Mouse (Mus musculus): ENCODE results near the gene Mapkapk3. TPM values are rescaled to one million over a fixed set of nuclear protein-coding genes. Genes with fewer than 3 reads are reported as not detected.

Gene Mapkapk3
- polyA plus RNA-seq, 1 experiment from 2014 or later = 3.2 TPM

DNA sequence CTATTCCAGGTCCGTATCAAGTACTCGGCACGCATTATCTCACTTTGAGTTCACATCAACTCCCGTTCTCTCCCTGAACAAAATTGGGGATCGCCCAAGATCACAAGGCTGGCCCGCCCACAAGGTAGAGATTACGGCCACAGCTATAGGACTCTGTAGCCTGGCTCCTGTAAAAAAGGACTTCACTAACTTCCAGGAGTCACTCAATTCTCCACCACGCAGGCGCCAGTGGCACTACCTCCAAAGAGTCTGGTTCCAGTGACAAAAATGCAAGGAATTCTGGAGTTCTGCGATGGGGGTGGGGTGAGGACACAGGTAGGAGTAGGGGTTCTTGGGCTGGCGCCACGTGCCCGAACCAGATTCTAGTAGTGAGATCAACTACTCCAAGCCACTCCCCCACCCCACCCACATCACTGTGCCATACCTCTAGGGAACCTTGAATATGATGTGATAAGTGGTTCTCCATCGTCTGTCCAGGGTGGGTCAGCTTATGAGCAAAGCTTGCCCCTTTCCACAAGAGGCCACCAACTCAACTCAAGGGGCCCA is 1.5 kb downstream of the Mapkapk3 start:
- H3K27me3 ChIP-seq (replicated peaks; ENCODE audit: control insufficient read depth, insufficient read depth, low read length) = 0 out of 2 replicates have a peak, but pooled peaks cover 3% of the 10 kb centered on the region
- no peak overlapping the region for H3K4me2 ChIP-seq (ENCODE audit: low read length)
- no peak overlapping the region for H3K4me3 ChIP-seq (ENCODE audit: low read length)
- no peak overlapping the region for H3K9ac ChIP-seq (ENCODE audit: low read depth, low read length)
- H3K9me3 ChIP-seq (ENCODE audit: control insufficient read depth, low read length) = no peaks in the 10 kb centered on the region
- no peak for ATAC-seq
- WGBS = 92% methylated on average over 14 of the region's 14 CpGs
- H3K36me3 ChIP-seq (ENCODE audit: control insufficient read depth, insufficient read depth, low read length) = no peaks in the 10 kb centered on the region
- H3K27ac ChIP-seq (ENCODE audit: low read depth, low read length) = no peak overlapping the region
- H3K4me1 ChIP-seq (ENCODE audit: control insufficient read depth, insufficient read depth, low read depth, low read length) = peaks cover 10% of the 10 kb centered on the region; the same call in 1 of the 2 replicates

DNA sequence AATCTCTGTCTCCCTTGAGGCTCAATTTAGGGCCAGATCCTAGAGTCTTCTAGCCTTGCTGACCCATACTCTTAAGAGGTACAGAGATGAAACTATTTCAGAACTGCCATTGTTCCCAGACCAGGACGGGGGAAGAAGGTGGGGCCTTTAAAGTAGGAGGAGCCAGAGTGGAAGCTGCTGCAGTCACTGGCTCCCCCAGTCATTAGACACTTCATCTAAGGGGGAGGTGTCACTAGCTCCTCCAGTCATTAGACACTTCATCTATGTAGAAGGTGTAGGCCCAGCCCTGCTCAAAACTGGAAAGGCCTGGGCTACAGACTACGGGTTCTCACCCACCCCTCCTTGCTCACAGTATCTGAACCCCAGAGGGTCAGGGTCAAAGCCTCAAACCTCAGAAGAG is 2.4 kb downstream of the Mapkapk3 start:
- Histone ChIP-seq H3K27ac (ENCODE audit: low read depth, low read length) (no peak overlapping the region), H3K36me3 (ENCODE audit: control insufficient read depth, insufficient read depth, low read length) (no peaks in the 10 kb centered on the region), H3K9me3 (ENCODE audit: control insufficient read depth, low read length) (no peaks in the 10 kb centered on the region), H3K4me3 (ENCODE audit: low read length) (no peak overlapping the region), H3K27me3 (replicated peaks; ENCODE audit: control insufficient read depth, insufficient read depth, low read length) (0 out of 2 replicates have a peak, but pooled peaks cover 3% of the 10 kb centered on the region), H3K4me2 (ENCODE audit: low read length) (no peak overlapping the region), H3K9ac (ENCODE audit: low read depth, low read length) (no peak overlapping the region), H3K4me1 (ENCODE audit: control insufficient read depth, insufficient read depth, low read depth, low read length) (peaks cover 10% of the 10 kb centered on the region; the same call in 1 of the 2 replicates)
- ATAC-seq = no peak
- WGBS = 69% methylated on average over 2 of the region's 2 CpGs

DNA sequence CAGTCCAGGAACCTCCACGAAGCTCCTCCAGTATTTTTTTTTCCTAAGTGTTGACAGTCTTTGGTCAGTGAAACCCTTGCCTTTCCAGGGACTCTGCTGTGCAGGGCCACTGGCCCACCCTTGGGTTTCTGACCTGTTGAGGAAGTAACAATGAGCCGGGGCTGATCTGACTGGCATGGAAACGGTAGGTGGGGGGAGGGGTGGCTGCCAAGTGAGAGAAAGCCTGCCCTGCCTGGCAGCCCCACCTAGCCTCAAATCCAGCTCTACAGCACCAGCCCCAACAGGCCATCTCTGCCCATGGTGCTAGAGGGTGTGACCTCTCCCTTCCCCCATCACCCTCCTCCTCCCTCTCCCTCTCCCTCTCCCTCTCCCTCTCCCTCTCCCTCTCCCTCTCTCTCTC is 4.7 kb downstream of the Mapkapk3 start:
- H3K9ac ChIP-seq (ENCODE audit: low read depth, low read length) = no peak overlapping the region
- 18% methylated on average over 3 of the region's 3 CpGs for WGBS
- no peak overlapping the region for H3K4me3 ChIP-seq (ENCODE audit: low read length)
- no peak for ATAC-seq
- no peak overlapping the region for H3K4me2 ChIP-seq (ENCODE audit: low read length)
- H3K27me3 ChIP-seq (replicated peaks; ENCODE audit: control insufficient read depth, insufficient read depth, low read length) = 0 out of 2 replicates have a peak, but pooled peaks cover 3% of the 10 kb centered on the region
- no peaks in the 10 kb centered on the region for H3K9me3 ChIP-seq (ENCODE audit: control insufficient read depth, low read length)
- no peaks in the 10 kb centered on the region for H3K36me3 ChIP-seq (ENCODE audit: control insufficient read depth, insufficient read depth, low read length)
- H3K27ac ChIP-seq (ENCODE audit: low read depth, low read length) = no peak overlapping the region
- peaks cover 13% of the 10 kb centered on the region; the same call in 1 of the 2 replicates for H3K4me1 ChIP-seq (ENCODE audit: control insufficient read depth, insufficient read depth, low read depth, low read length)

DNA sequence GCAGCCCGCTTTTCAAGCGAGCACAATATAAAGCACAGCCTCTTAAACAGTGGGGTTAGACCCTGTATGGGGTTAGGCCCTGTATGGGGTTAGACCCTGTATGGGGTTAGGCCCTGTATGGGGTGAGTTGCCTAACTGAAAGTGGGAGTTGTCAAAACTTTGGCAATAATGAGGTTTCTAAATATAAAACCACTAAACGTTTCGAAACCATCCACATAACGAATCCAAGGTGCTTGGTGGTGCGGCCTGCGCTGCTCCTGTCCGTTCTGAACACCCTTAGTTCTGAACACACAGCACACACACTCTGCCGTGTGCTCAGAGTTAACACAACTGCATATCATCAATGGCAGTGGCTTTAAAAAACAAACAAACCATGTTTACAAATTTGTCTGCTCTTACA is 6.7 kb downstream of the Mapkapk3 start:
- Histone ChIP-seq H3K4me1 (ENCODE audit: control insufficient read depth, insufficient read depth, low read depth, low read length) (peaks cover 22% of the 10 kb centered on the region), H3K27ac (ENCODE audit: low read depth, low read length) (no peak overlapping the region), H3K27me3 (replicated peaks; ENCODE audit: control insufficient read depth, insufficient read depth, low read length) (no peaks in the 10 kb centered on the region), H3K4me3 (ENCODE audit: low read length) (no peak overlapping the region), H3K9ac (ENCODE audit: low read depth, low read length) (no peak overlapping the region), H3K36me3 (ENCODE audit: control insufficient read depth, insufficient read depth, low read length) (no peaks in the 10 kb centered on the region), H3K4me2 (ENCODE audit: low read length) (no peak overlapping the region), H3K9me3 (ENCODE audit: control insufficient read depth, low read length) (no peaks in the 10 kb centered on the region)
- ATAC-seq = no peak
- 92% methylated on average over 9 of the region's 9 CpGs for WGBS

DNA sequence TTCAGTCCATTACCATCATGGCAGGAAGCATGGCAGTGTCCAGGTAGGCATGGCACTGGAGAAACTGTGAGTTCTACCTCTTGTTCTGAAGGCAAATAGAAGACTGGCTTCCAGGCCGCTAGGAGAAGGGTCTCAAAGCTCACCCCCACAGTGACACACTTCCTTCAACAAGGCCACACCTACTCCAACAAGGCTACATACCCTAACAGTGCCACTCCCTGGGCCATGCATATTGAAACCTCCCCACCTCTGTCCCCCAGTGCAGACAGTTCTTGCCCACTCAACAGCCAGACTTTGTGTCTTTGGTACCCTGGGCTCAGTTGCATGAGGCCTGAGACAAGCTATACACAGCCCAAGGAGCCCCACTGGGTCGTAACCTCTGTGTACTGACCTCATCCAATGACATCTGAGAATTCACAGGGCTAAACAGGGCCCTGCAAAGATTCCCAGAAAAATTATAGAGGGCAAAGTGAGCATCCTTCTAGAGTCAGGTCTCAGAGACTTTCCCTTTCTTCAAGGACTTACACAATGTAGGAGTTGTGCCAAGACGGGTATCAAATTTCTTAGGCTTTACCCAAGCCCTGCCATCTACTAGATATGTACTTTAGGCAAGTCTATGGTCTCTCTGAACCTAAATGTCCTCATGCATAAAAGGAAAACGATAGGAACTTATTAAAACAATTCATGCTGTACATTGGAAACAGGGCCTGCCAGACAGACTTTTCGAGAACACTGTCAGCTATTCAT is 8.3 kb downstream of the Mapkapk3 start:
- Histone ChIP-seq H3K27me3 (replicated peaks; ENCODE audit: control insufficient read depth, insufficient read depth, low read length) (no peaks in the 10 kb centered on the region), H3K36me3 (ENCODE audit: control insufficient read depth, insufficient read depth, low read length) (no peaks in the 10 kb centered on the region), H3K9ac (ENCODE audit: low read depth, low read length) (no peak overlapping the region), H3K27ac (ENCODE audit: low read depth, low read length) (no peak overlapping the region), H3K9me3 (ENCODE audit: control insufficient read depth, low read length) (no peaks in the 10 kb centered on the region), H3K4me3 (ENCODE audit: low read length) (no peak overlapping the region), H3K4me1 (ENCODE audit: control insufficient read depth, insufficient read depth, low read depth, low read length) (peaks cover 22% of the 10 kb centered on the region), H3K4me2 (ENCODE audit: low read length) (no peak overlapping the region)
- WGBS = 89% methylated on average over 5 of the region's 5 CpGs
- no peak for ATAC-seq

DNA sequence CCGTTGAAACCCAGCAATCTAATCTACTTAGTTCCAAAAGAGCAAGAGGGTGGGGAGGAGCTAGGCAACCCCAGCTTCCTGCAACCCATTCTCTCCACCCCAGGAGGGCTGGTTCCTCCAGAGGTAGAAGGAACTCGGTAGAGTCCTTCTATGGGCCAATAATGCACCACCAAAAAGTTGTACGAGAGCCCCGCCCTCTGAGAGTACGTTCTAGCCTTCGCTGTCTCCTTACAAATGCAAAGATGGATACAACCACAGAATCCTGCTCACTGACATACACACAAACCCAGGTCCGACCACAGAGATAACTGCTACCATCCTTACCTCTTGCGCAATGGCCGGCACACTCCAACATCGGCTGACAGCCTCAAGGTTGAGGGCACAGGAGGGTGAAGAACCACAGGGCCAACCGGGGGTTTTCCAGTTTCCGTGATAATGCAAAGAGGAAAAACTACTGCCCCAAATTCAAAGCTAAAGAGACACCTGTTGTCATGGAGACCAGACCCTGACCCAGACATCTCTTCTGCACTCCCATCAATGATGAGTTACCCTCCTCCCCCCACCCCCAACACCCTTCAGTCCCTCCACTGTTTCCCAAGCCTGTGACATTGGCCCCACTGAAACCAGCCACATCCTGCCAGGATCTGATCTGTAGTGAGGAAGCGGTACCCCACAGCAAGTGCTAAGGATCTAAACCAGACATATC is 9.2 kb downstream of the Mapkapk3 start:
- Histone ChIP-seq H3K27me3 (replicated peaks; ENCODE audit: control insufficient read depth, insufficient read depth, low read length) (no peaks in the 10 kb centered on the region), H3K9me3 (ENCODE audit: control insufficient read depth, low read length) (no peaks in the 10 kb centered on the region), H3K9ac (ENCODE audit: low read depth, low read length) (no peak overlapping the region), H3K4me1 (ENCODE audit: control insufficient read depth, insufficient read depth, low read depth, low read length) (peaks cover 22% of the 10 kb centered on the region), H3K4me3 (ENCODE audit: low read length) (no peak overlapping the region), H3K4me2 (ENCODE audit: low read length) (no peak overlapping the region), H3K36me3 (ENCODE audit: control insufficient read depth, insufficient read depth, low read length) (no peaks in the 10 kb centered on the region), H3K27ac (ENCODE audit: low read depth, low read length) (no peak overlapping the region)
- no peak for ATAC-seq
- 42% methylated on average over 13 of the region's 13 CpGs for WGBS

GRCm38 (mm10) chr9:107279378-107280321 is 10.0 kb downstream of the Mapkapk3 start:
- no peak overlapping the region for H3K4me3 ChIP-seq (ENCODE audit: low read length)
- no peak overlapping the region for H3K9ac ChIP-seq (ENCODE audit: low read depth, low read length)
- H3K27ac ChIP-seq (ENCODE audit: low read depth, low read length) = no peak overlapping the region
- 0 out of 2 replicates have a peak, but pooled peaks have one; percentile 4 for ATAC-seq
- 32% methylated on average over 16 of the region's 16 CpGs for WGBS
- no peak overlapping the region for H3K4me2 ChIP-seq (ENCODE audit: low read length)
- no peaks in the 10 kb centered on the region for H3K36me3 ChIP-seq (ENCODE audit: control insufficient read depth, insufficient read depth, low read length)
- H3K9me3 ChIP-seq (ENCODE audit: control insufficient read depth, low read length) = no peaks in the 10 kb centered on the region
- H3K4me1 ChIP-seq (ENCODE audit: control insufficient read depth, insufficient read depth, low read depth, low read length) = peaks cover 22% of the 10 kb centered on the region
- no peaks in the 10 kb centered on the region for H3K27me3 ChIP-seq (replicated peaks; ENCODE audit: control insufficient read depth, insufficient read depth, low read length)

DNA sequence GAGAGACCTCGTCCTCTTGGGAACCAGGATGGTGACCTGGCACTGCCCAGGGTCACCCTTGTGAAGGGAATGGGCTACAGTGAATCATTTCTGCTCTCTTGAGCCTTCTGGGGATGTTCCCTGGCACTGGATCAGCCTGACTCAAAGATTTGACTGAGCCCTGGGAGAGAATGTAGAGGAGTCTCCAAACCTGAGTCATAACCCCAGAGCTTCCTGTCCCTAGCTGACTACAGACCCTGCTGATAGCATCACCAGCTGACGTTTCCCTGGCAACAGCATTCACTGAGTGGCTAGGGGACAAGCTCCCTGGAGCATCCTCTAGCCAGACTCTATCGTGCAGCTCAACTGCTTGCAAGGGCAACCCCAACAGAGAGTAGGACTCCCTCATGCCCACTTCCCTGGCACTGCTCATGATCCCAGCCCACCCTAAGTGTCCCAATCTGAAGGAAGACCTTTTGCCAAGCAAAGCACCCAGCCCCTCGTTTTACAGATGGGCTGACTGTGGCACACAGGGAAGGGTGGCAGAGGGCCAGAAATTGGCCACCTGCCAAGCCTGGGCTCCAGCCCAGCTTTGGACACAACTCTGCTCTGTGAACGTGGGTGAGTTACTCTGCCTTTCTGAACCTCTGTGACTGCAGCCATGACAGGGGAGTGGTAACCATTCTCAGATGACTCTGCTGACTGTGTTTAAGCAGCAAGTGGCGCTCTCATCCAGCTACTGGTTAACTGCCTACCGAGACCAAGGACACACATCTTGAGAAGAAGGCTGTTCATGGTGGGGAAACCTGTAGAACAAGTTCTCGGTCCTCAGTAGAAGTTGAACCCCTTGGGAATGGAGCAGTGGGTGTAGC is 10.9 kb downstream of the Mapkapk3 start:
- ATAC-seq = peak; percentile 86
- no peaks in the 10 kb centered on the region for H3K36me3 ChIP-seq (ENCODE audit: control insufficient read depth, insufficient read depth, low read length)
- 37% methylated on average over 8 of the region's 8 CpGs for whole genome bisulfite sequencing
- H3K27ac ChIP-seq (ENCODE audit: low read depth, low read length) = no peak overlapping the region
- peaks cover 22% of the 10 kb centered on the region for H3K4me1 ChIP-seq (ENCODE audit: control insufficient read depth, insufficient read depth, low read depth, low read length)
- H3K27me3 ChIP-seq (replicated peaks; ENCODE audit: control insufficient read depth, insufficient read depth, low read length) = no peaks in the 10 kb centered on the region
- no peak overlapping the region for H3K4me3 ChIP-seq (ENCODE audit: low read length)
- no peak overlapping the region for H3K4me2 ChIP-seq (ENCODE audit: low read length)
- H3K9ac ChIP-seq (ENCODE audit: low read depth, low read length) = no peak overlapping the region
- no peaks in the 10 kb centered on the region for H3K9me3 ChIP-seq (ENCODE audit: control insufficient read depth, low read length)
